Mouse (Mus musculus): Measurements from ENCODE around the gene Gpat3. TPM values are rescaled to one million over a fixed set of nuclear protein-coding genes. Genes with fewer than 3 reads are reported as not detected.

The Gpat3 gene
- total and polyA plus RNA-seq, 3 experiments, result 2.0 to 37.6 (median 10.5) TPM

DNA sequence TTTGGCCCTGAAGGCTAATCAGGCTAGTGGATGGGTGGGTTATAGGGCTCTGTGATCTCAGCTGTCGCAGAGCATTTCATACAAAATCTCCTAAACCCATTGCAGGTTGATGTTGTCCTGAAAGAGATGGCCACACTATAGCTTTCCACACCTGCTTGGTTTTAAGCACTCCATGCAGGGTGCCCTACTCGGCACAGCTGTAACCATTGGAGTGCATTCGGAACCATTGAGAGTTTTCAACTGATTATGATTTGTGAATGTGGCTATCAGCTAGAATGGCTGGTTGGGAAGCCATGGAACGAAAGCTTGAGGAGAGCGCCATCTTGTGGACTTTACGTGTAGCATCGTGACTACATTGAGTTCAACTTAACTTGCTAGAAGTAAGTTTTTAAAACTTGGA is 69.5 kb downstream of the Gpat3 start:
- peak; percentile 52 for DNase-seq

DNA sequence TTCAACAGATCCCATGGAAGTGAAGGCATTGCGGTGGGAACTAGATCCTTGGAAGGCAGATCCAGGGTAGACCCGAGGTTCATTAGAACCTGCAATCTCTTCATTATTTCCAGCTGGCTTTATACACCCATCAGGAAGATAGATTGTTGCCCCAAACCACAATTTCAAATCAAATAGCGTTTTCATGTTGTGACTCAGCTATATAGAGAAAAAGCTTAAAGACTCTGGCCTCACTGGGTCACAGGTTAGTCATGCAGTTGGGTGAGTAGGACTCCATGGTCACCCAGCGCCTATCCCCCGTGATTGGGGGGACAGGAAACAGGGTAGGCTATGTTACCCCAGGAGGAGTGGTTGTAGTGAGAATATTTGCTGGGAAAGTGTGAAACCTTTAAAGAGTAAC is 69.9 kb downstream of the Gpat3 start:
- no peak for DNase-seq

DNA sequence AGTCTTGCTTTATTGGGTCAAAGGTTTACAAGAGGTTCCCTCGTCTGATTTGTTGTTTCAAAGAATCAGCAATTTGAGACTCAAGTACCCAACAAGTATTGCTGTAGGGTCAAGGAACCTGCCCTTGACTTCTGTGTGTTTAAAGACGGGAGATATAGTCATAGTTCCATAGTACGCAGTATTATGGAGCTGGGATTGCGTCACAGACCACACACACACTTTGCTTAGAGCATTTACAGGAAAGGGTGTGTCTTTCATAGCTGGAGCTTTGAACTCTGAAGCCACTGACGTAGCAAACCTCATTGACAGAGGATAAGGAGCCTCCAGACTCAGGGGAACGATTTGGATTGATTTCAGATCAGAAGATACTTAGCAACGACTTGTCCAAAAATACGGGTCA is 70.9 kb downstream of the Gpat3 start:
- no peak for DNase-seq

DNA sequence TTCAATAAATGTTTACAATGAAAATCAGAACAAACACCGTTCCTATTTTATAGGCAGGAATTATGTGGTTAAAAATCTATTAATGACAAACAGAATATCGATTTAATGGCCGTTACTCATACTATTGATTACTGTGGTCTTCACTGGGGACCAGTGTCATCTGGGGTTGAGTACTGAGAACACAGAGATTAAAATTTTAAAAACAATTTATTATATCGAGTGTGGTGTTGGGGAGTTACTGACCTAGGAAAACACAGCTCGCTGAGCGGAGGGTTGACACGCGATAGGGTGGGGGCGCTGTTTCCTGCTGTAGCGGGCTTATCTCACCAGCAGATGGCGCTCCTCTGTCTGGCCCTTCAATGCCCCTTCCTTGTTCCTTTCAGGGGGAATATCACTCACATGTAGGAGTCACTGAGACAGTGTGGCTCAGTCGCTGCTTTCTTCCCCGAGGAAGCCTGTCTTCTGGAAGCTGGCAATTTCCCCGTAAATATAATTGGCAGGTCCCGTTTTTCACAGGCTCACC is 71.8 kb downstream of the Gpat3 start:
- peak; percentile 63 for DNase-seq

DNA sequence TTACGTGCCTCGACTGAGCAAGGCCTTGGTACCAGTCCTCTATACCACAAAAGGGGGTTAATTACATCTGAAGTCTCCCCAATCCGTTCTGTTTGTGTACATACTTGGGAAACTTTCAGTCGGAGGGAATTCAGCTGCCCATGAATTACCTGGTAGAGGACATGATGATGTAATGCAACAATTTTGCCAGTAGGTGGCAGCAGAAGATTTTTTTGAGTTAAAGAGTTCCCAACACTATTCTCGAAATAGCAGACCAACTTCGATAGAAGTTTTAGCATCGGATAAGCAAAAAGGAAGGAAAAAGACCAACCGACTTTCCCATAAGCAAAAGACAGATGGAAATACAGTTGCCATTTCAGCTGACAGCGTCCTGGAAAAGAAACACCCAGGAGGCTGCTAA is 73.6 kb downstream of the Gpat3 start:
- peak; percentile 27 for DNase-seq

DNA sequence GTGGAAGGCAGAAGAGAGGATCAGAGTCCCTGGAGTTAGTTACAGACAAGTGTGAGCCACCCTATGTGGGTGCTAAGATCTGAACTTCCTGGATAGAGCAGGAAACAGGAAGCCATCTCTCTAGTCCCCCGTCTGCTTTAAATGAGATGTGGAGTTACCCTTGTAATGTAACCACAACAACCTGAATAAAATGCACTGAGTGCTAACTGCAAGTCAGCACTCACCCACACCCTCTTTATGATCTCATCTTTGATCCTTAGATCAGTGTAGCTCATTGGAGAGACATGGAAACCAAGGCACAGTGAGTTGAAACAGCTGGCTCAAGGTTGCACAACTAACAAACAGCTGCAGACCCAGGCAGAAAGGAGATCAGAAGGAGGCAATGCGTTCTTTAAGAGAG is 84.2 kb downstream of the Gpat3 start:
- DNase-seq, result no peak

DNA sequence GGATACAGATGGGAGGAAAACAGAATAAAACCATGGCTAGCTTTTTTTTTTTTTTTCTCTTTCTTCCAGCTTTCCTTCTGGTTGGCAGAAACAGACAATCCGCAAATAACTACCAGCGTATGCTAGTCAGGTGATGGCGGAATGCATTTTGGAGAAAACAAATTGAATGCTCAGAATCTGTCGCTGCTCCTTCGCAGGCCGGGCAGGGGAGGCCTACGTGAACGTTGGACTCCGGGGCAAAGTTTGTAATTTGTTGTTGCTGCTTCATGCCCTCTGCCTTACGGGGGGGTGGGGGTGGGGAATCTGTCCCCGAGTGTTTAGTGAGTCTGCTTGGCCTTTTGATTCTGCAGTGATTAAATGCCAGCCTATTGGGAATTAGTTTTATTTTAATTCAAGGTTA is 98.2 kb downstream of the Gpat3 start:
- no peak for DNase-seq

DNA sequence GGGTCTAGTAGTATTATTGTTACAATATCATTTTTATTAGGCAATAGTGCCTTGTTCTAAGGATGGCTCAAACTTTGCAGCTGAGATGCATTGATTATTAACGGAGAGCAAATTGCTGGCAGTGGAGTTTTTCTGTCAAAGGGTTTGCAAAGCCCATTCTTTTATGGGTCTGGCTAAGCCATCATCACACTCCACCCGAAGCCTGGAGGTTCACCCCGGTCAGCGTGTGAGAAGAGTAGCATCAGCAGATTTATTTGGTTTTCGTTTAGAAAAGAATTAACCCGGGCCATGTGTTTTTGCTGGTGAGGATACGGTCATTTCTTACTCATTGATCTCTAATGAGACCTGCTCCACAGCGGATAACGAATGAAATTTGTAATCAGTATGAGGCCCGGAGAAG is 99.8 kb downstream of the Gpat3 start:
- DNase-seq, result no peak

Other genes starting within 250 kb of the Gpat3 start
- gene Coq2, start 170.6 kb upstream of the Gpat3 start, total RNA-seq (2021), result 10 to 100 TPM; 53.0 to 74.5 TPM
- 142 and 265 TPM in 2 replicates for gene Coq2, start 170.6 kb upstream of the Gpat3 start, polyA plus RNA-seq (2012; rRNA removed)
- gene Hpse, start 126.0 kb upstream of the Gpat3 start, total RNA-seq (2021), result under 1 TPM; 0.72 to 0.97 TPM
- gene Hpse, start 126.0 kb upstream of the Gpat3 start, polyA plus RNA-seq (2012; rRNA removed), result 0.57 and 0.87 TPM in 2 replicates
- 10 to 100 TPM in 1 of 2 experiments, 1 to 10 TPM in 1; 6.7 to 10.4 TPM for gene Helq, start 47.1 kb upstream of the Gpat3 start, total RNA-seq (2021)
- gene Helq, start 47.1 kb upstream of the Gpat3 start, polyA plus RNA-seq (2012; rRNA removed), result 2.7 and 4.0 TPM in 2 replicates
- gene Mrps18c, start 47.1 kb upstream of the Gpat3 start, total RNA-seq (2021), result 10 to 100 TPM; 86.0 to 97.4 TPM
- gene Mrps18c, start 47.1 kb upstream of the Gpat3 start, polyA plus RNA-seq (2012; rRNA removed), result 5.2 and 5.4 TPM in 2 replicates
- gene Abraxas1, start 24.7 kb upstream of the Gpat3 start, total RNA-seq (2021), result 10 to 100 TPM; 11.6 to 14.0 TPM
- 1.8 and 2.4 TPM in 2 replicates for gene Abraxas1, start 24.7 kb upstream of the Gpat3 start, polyA plus RNA-seq (2012; rRNA removed)

All from adrenal gland, adult 2 months (tissue).